Mouse (Mus musculus) layer of hippocampus, adult 18-20 months (tissue): Measurements from ENCODE around the gene Gm525. TPM values are rescaled to one million over a fixed set of nuclear protein-coding genes. Genes with fewer than 3 reads are reported as not detected.
"Not testable (repeated sequence)": the region's sequence is repeated elsewhere in the genome, so short reads cannot be mapped to it uniquely, and the experiment has no call there.

Experiments used
- DNase-seq, 2 experiments: peaks; one replicate each; pipeline ENCODE4 v3.0.0; 2022; ENCODE audit warnings: low spot score in 2 of 2
- long read RNA-seq: library from polyadenylated mRNA; stranded (forward); transcript quantifications from one replicate; pipeline ENCODE4 v2.0.0, GENCODE M21; 2021
- total RNA-seq, 2 experiments: library from RNA; stranded (reverse); gene quantifications; 2 replicates each; pipeline ENCODE4 v1.2.3; 2021

The Gm525 gene
- total RNA-seq = not detected
- long read RNA-seq = 0 reads

DNA sequence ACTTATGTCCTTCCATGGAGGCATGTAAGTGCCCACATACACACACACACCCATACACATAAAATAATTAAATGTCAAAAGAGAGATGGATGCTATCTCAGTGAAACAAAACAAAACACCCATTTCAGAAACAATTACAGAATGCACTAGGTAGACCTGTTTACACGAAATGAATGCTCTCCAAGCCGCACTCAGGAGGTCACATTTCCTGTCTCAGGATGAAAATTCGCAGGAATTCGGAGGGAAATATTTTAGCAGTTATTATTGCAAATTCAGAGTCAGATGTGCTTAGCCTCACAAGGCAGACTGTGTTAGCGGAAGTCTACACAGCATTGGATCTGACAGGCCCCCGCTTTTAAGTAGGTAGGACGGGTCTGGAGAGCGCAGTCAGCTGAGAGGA, at the start of gene Gm525:
TSS of gene Gm525 (plus strand) at position 301 of the 400 bp plus-strand sequence.
- no peak for DNase-seq

DNA sequence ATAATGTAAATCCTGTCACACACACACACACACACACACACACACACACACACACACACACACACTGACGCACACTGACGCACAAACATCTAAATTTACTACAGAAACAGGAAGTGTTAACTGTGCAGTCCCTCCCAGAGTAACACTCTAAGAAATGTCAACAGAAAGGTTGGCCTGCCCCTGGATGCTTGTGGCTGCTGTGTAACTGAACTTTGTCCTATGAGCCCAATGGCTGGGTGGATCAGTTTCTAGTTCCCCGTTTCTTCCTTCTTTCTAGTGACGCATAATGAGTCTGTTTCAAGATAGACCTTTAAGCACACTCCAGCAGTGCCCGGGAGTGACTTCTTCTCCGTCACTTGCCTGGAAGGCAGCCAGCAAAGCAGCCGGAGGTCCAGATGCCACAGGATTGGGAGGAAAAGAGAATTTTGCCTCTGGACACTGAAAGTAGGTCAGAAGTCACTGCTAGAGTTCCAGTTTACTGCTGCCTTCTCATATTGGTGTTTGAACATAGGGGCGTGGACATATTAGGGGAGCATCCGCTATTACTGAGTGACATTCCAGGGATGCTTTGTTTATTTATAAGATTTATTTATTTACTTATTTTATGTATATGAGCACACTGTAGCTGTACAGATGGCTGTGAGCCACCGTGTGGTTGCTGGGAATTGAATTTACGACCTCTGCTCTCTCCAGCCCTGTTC, 49.3 kb upstream of the Gm525 start:
- DNase-seq = no peak

DNA sequence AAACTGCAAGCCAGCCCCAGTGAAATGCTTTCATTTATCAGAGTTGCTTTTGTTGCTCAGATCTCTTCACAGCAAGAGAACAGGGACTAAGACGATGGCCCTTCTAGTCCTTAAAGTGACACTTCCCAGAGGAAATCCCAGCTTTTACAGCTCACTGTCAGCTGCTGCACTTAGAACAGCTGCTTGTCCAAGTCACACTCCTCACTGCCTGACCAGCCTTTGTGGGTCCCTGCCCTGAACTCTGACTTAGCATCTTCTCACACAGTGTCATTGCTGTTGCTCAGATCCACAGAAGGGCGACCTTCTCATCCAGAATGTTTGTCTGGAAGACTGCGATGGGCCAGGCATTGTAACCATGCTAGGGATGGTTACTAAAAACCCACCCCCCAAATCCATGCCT, 48.0 kb upstream of the Gm525 start:
- no peak for DNase-seq

DNA sequence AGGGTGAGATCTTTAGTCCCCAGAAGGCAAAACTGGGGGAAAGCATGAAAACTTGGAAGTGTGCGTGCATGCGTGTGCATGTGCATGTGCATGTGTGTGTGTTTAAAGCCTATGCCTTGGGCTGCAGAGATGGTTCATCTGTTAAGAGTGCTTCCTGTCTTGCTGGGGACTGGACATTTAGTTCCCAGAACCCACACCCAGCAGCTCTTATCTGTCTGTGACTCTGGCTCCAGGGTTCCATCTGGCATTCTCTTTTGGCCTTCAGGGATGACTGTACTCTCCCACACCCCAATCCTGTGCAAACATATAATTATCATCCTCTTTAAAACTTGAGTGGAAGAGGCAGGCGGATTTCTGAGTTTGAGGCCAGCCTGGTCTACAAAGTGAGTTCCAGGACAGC, 47.5 kb upstream of the Gm525 start:
- no peak for DNase-seq

DNA sequence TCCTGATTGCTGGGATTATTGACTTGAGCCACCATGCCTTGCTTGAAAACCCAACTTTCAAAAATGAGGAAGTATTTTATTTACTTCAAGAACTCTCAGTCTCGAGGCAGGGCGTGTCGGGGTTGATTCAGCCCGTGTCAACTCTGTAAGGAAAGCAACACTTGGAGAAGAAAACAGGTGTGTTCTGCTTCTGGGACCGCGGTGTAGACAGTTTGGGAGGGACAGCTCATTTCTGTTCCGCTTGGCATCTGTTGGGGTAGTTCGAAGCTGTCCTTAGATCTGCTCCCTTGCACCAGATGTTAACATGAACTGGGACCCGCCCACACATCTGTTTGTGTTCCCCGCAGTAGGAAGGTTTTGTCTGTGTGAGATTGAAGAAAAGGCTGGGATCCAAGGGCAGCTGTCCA, 45.7 kb upstream of the Gm525 start:
- DNase-seq = no peak

DNA sequence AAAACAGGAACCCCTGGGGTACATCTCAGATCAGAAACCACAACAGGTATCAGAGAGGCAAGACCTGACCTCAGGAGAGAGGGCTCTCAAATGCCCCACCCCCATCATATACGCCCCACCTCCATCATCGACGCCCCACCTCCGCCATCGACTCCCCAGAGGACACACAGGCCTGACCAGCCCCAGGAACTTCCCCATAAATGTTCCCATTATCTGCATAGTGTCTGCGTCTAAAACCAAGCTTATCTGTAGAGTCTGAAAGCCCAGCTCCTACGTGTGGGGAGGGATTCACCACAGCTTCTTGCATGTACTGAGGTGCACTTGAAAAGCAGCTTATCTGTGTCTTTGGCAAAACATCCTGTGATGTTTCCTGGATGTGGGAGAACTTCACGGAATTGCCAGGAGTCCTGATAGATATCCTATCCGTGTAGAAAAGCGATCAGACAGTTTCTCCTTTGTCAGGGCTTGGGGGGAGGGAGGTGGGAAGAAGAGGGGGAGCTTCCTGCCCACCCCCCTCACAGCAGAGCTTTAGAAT, 44.7 kb upstream of the Gm525 start:
- no peak for DNase-seq

DNA sequence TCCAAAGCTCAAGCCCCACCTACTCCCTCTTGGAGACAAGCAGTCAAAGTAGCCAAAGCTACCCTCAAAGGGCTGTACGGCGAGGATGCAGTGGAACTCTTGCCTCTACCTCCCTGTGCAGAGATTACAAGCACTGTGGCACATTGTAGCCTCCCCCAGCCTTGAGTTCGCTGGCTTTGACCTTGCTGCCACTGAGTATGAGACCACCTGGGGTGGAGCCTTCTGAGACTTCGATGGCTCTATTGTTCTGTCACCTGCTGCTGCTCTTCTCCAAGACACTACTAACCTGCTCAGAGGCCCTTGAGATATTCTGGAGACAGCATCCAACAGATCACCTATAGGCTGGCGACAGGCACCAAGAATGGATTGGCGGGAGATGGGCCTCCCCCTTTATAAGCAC, 43.1 kb upstream of the Gm525 start:
- no peak for DNase-seq

DNA sequence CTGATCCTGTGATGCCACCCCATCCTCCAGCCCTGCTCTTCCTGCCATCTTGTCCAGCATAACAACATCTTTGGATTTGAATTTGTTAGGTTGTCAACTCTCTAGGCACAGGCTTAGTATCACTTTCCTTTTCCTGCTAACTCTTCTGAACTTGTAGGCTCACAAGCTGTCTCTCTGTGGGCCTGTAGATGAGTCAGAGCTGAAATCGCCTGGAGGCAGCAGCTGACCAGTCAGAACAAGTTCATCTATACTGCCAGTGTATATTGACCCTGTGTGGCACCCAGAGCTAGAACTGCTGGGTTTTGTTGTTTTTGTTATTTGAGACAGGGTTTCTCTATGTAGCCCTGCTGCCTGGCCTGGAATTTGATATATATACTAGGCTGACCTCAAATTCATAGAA, 42.5 kb upstream of the Gm525 start:
- no peak for DNase-seq

DNA sequence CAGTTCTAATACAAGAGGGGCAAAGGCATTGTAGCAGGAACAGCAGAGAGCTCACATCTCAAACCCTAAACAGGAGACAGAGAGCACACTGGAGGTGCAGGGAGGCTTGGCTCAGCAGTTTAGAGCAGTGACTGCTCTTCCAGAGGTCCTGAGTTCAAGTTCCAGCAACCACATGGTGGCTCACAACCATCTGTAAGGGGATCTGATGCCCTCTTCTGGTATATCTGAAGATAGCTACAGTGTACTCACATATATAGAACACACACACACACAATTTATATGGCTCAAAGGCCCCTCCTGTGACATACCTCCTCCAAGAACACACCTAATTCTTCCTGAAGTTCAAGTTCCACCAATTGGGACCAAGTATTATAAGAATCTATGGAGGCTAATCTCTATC, 39.0 kb upstream of the Gm525 start:
- DNase-seq = no peak

DNA sequence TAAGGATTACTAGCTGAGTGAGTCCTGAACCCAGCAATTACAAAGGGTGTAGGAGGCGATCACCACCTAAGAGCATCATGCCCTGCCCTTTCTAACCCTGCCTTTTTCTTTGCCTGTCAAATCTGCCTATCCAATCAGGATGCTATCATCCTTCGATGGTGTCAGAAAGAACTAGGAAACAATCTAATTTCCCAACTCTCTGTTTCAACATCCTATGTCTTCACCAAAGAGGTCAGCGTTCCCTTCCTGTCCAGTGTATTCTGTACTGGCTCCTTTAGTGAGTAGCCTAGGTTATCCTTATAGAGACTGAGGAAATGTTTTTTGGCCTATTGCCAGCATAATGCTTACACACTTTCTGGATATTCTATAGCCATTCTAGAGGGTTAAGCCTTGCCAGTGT, 38.1 kb upstream of the Gm525 start:
- no peak for DNase-seq

DNA sequence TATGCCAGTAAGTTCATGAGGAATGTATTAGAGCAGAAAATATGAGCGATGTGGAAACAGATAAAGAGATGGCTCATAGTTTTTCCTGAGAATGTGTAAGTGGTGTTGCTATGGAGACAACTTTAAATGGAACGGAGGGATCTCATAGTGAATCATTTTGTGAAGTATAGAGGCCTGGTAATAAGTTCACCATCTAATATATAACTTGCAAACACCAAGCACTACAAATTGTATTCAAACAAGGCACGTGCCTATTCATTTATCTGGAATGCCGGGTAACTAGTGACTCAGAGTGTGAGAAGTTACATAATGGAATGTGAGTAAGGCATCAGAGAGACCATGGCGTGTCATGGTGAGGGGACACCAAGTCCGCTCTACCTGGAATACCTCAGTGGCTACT, 35.1 kb upstream of the Gm525 start:
- no peak for DNase-seq

DNA sequence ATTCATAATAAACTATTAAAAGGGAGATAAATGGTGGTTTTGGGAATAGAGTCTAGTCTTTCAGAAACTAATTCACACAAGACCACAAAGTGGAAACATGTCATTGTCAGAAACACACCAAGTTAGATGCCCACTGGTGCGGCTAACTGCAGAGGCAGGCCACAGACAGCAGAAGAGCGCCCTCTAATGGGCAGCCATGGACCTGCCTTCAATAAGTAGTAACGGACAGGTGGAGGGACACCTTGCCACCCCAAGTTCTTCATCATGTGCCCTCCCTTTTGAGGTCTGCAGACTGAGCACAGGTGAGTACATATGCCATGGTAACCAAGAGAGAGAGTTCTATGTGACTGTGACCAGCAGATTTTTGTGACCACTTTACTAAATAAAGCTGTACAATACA, 34.3 kb upstream of the Gm525 start:
- DNase-seq = peak in 1 of 2 experiments; percentile 51

DNA sequence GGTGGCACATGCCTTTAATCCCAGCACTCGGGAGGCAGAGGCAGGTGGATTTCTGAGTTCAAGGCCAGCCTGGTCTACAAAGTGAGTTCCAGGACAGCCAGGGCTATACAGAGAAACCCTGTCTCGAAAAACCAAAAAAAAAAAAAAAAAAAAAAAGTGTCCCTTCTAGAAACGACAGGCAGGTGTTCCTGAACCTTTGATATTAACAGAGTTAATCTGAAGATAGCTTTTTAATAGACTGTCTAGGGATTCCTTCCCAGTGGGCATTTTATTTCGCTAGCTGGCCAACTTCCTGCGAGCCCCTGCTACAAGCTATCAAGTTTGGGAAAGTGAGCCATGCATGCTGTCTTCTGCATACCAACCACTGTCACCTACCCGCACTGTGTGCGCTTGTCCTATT, 32.6 kb upstream of the Gm525 start:
- DNase-seq = not testable (repeated sequence)

DNA sequence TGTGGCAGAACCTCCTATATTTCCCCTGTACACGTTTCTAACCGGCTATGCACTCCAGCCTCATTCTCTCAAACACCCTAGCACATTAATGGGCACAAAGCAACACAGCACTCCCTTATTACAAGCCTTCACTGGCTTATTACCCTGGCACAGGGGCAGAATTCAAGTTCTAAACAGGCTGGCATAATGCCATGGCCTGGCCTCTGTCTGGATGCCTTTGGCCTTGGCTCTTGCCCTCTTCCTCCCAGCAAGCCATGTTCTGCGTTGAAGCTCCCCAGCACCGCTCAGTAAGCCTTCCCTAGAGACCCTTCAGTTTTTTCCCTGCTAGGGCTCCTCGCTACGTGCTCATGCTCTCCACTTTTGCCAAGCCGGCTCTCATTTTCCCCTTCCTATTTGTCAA, 30.6 kb upstream of the Gm525 start:
- DNase-seq = no peak

DNA sequence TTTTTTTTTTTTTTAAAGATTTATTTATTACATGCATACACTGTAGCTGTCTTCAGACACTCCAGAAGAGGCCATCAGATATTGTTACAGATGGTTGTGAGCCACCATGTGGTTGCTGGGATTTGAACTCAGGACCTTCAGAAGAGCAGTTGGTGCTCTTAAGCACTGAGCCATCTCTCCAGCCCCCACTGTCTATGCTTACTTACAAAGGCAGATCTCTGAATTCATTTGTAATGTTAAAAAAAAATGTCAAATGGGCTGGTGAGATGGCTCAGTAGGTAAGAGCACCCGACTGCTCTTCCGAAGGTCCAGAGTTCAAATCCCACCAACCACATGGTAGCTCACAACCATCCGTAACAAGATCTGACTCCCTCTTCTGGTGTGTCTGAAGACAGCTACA, 28.1 kb upstream of the Gm525 start:
- DNase-seq = not testable (repeated sequence)

DNA sequence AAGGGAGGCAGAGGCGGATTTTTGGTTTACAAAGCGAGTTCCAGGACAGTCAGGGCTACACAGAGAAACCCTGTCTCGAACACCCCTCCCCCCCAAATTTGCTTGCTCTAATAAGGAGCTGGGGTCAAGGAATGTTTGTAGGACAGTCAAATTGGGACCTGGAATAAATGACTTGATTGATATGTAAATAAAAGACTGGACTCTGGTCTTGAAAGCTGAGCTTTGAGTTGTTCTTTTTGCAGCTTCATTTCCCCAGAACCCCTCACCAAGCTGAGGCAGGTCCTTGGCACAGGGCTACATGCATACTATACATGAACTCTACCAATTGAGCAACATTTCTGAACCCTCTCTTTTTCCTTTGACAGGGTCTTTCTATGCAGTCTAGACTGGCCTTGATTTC, 27.6 kb upstream of the Gm525 start:
- DNase-seq = no peak

DNA sequence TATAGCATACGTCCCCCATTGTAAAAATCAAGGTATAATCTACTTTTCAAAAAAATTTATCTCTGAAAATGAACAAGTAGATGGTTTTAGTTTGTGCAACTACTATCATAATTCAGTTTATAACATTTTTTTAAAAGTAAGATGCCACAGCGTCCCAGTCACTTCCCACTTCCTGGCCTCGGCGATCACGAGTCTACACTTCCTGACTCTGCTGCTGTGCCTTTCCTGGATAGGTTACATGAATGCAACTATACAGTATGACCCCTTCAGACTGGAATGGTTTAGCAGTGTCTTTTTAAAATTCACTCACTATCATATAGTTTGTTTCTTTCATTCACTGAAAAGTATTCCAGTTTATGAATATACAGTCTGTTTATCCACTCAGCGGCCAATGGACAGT, 21.9 kb upstream of the Gm525 start:
- no peak for DNase-seq

DNA sequence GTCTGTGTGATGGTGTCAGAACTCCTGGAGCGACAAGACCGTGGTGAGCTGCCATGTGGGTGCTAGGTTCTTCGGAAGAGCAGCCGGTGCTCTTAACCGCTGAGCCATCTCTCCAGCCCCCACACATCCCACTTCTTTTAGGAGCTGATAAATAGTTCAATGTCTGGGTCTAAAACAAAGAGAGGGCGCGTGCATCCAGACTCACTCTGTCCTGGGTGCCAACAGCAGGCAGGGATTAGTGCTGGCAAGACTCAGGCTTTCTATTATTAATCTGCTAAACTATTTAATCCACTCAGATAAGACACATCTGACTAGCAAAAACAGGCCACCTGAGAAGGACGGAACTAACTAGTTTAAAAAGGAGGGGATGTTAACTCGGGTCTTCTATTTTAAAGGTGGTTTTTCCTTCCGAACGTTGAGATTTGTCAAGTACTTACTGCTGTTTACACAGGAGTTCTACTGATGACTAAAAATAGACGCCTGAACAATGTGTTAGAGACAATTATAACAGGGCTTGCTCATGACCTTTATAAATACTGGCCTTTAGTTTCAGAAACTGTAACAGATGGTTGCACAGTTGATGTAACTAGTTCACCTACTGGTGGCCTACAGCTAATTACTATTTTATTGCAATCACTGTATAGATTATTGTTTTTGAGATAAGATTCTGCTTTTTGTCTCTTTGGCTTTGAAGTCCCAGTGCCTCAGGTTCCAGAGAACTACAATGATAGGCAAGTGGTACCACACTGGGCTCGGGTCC, 17.5 kb upstream of the Gm525 start:
- peak in 1 of 2 experiments; percentile 69 for DNase-seq

DNA sequence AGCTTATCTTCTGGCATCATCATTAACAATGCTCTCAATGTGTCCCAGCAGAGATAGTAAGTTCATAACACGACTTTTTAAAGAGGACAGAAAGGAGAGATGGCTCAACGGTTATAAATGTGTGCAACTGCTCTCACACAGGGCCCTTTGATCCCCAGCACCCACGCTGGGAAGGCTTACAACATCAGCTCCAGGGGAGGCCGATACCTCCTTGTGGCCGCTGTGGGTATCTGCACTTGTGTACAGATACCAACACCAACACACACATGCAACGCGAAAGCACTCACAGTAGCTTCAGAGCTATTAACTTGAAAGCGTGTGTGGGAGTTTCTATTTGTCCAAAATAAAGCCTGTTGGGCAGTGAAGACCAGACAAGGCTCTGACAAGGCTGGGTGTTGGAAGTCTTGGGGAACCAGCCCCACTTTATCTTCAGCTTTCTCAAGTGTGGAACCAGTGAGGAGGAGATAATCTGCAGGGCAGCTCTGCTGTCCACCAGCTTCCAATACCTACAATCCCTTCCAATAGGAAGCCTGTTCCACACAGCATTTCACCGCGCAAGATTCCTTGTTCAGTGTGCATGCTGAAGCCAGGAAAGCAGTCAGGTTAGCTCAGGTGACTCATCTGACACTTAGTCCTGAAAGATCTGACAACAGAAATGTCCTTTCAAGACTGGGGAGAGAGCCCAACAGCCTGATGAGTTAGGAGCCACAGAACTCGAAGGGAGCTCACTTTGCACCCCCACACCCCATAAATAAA, 14.9 kb upstream of the Gm525 start:
- no peak for DNase-seq

DNA sequence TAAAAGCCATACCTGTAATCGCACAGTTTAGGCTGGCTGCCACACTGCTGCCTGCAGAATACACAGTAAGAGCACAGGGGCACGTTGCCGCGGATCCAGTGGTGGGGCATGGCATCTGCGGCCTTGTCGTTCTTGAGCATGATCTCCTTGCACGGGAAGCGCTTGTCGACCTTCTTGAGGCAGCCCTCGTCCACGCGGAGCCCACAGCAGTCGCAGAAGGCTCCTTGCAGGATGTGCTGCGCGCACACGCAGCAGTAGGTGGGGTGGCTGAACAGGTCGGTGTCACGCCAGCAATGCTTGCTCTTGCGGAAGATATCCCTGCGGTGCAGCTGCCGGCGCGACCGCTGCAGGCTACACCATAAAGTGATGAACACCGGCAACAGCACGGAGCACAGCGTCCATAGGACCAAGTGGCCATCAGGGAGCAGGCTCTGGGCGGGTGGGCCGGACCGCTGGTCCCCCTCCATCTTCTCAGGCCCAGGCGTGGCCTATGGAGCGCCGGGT, 13.7 kb upstream of the Gm525 start:
- DNase-seq = peak; percentile 20 to 37

DNA sequence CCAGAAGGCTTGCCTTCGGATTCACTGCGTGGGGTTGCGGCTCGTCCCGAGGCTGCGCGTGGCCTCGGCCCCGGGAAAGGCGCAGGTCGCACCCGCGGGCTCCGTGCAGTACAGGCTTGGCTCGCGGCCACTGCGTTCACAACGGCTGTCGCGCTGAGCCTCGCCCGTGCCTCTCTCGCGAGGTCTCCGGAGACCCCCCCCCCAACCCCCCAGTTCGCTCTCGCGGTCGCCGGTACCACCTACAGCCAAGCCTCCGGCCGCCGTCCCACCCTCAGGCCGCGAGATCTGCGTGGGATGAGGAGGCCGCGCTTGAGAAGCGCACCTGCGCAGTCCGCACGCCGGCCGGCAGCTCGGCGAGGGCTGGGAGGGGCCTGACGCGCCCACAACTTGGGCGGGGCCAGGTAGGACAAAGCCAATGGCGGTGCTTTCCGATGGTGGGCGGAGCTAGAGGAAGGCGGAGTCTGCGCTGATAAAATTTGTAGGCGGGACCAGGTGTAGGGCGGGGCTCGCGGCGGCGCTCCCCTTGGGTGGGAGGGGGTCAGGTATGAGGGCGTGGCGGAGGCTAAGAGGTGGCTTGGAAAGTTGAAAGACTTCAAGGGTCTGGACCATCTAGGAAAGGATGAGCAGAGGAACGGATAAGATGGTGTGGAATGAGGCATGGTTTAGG, 13.1 kb upstream of the Gm525 start:
- peak; percentile 89 to 92 for DNase-seq
